Mouse (Mus musculus): ENCODE results near the gene Car7.

- TF ChIP-seq CTCF (IDR thresholded peaks at IDR 0.05; ENCODE audit: borderline replicate concordance, extremely low read depth, insufficient read depth, insufficient read length): no peak
- no peak for TF ChIP-seq POLR2A (IDR thresholded peaks at IDR 0.05; ENCODE audit: borderline replicate concordance, extremely low read depth, insufficient read depth, insufficient read length, poor library complexity, severe bottlenecking)
Observed at GRCm38 (mm10) chr8:104529671-104530070, 4.8 kb upstream of the Car7 start.
